Mouse (Mus musculus) lung, postnatal 0 days (tissue): ENCODE measurements at regions not wholly inside any gene's neighbourhood (a gene's known extent, or its start where the extent isn't known, plus 50 kb on each side); places are given as distances from the start of the nearest gene placed in this dataset.

Experiments used
- ATAC-seq: fragments of 200-750 bp; cut with Nextera tagmentation; 2 replicates; pipeline ENCODE4 v1.8.0; 2017; ENCODE audit warnings: moderate library complexity
- DNase-seq: peaks from one replicate; pipeline ENCODE4 v3.0.0-alpha.2; 2016; ENCODE audit warnings: low spot score
- H3K27ac ChIP-seq: fragments of 300-500 bp; sonication (generic); 2 replicates; pipeline ENCODE4 v1.5.1; 2014; ENCODE audit warnings: antibody characterized with exemption, mild to moderate bottlenecking, low read length, mixed read lengths
- H3K27me3 ChIP-seq: fragments of 300-500 bp; sonication (generic); replicated peaks from 2 replicates; pipeline ENCODE4 v1.6.1; 2014; ENCODE audit warnings: low read length, mixed read lengths; ENCODE audit not compliant: insufficient read depth
- H3K36me3 ChIP-seq: fragments of 300-500 bp; sonication (generic); 2 replicates; pipeline ENCODE4 v1.6.1; 2014; ENCODE audit warnings: low read length, mixed read lengths; ENCODE audit not compliant: insufficient read depth
- H3K4me1 ChIP-seq: fragments of 300-500 bp; sonication (generic); 2 replicates; pipeline ENCODE4 v1.6.1; 2014; ENCODE audit warnings: antibody characterized with exemption, low read depth, low read length, mixed read lengths; ENCODE audit not compliant: insufficient read depth
- H3K4me2 ChIP-seq: fragments of 300-500 bp; sonication (generic); replicated peaks from 2 replicates; pipeline ENCODE4 v1.6.1; 2014; ENCODE audit warnings: low read depth, mild to moderate bottlenecking, low read length, moderate library complexity, mixed read lengths
- H3K4me3 ChIP-seq: fragments of 300-500 bp; sonication (generic); 2 replicates; pipeline ENCODE4 v1.5.1; 2014; ENCODE audit warnings: low read depth, low read length
- H3K9ac ChIP-seq: fragments of 300-500 bp; sonication (generic); replicated peaks from 2 replicates; pipeline ENCODE4 v1.6.1; 2014; ENCODE audit warnings: low read depth, mild to moderate bottlenecking
- H3K9me3 ChIP-seq: fragments of 300-500 bp; sonication (generic); 2 replicates; pipeline ENCODE4 v1.6.1; 2016; ENCODE audit warnings: low read length, mixed read lengths
- CTCF ChIP-seq: IDR thresholded peaks from 2 replicates; pipeline ENCODE4 v1.5.1; 2016; ENCODE audit warnings: antibody characterized with exemption, mild to moderate bottlenecking
- EP300 ChIP-seq: IDR thresholded peaks from 2 replicates; pipeline ENCODE4 v1.6.1; 2016; ENCODE audit warnings: antibody characterized with exemption, mild to moderate bottlenecking, control low read depth
- WGBS: fragments of 180-500 bp; shearing (Covaris S2); extraction: QIAGEN DNeasy Blood & Tissue Kit; methylation state at CpG from one replicate; pipeline ENCODE4 v1.1.7; 2014; 5-methylcytosine and 5-hydroxymethylcytosine counted together

DNA sequence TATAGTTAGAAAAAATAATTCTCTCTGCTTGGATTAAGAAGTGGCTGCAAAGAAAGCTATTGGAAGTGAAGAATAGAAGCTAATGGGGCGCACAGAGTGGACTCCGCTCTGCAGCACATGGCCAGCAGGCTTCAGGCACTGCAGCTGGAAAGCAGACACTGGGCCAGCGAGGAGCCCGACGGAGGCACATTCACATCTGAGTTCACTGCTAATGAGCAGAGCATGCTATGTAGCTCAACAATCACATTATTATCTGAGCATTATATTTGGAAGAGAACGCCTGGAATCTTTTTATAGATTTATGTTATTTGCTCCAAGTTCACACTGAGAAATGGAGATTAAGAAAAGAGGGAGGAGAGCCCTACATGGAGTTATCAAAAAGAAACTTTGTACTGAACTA is 752.8 kb downstream of the Adgrl2 start:
- no peak overlapping the region for H3K27ac ChIP-seq
- 63% methylated on average over 6 of the region's 6 CpGs for WGBS
- H3K4me1 ChIP-seq = no peaks in the 10 kb centered on the region
- ATAC-seq (peak; percentile 88), DNase-seq (peak; percentile 76)
- H3K36me3 ChIP-seq = no peaks in the 10 kb centered on the region
- no peak overlapping the region for H3K4me3 ChIP-seq
- H3K9ac ChIP-seq = no peak overlapping the region
- no peaks in the 10 kb centered on the region for H3K9me3 ChIP-seq
- no peaks in the 10 kb centered on the region for H3K27me3 ChIP-seq
- TF ChIP-seq EP300 (no peak), CTCF (peak; percentile 25; the same call in 1 of the 2 replicates)
- no peak overlapping the region for H3K4me2 ChIP-seq

- no peak overlapping the region for H3K4me3 ChIP-seq
- H3K4me1 ChIP-seq = no peaks in the 10 kb centered on the region
- H3K27ac ChIP-seq = no peak overlapping the region
- 83% methylated on average over 2 of the region's 2 CpGs for WGBS
- H3K9me3 ChIP-seq = no peaks in the 10 kb centered on the region
- no peaks in the 10 kb centered on the region for H3K36me3 ChIP-seq
- no peak for ATAC-seq
- H3K27me3 ChIP-seq = no peaks in the 10 kb centered on the region
- no peak for DNase-seq
- no peak overlapping the region for H3K9ac ChIP-seq
- no peak overlapping the region for H3K4me2 ChIP-seq
- TF ChIP-seq CTCF (no peak), EP300 (no peak)
These were observed 756.7 kb downstream of the Adgrl2 start for GRCm38 (mm10) chr3:148233616-148234015.

GRCm38 (mm10) chr3:148229192-148229591 is 761.2 kb downstream of the Adgrl2 start:
- H3K9me3 ChIP-seq = no peaks in the 10 kb centered on the region
- H3K4me3 ChIP-seq = no peak overlapping the region
- no peak overlapping the region for H3K9ac ChIP-seq
- H3K4me2 ChIP-seq = no peak overlapping the region
- DNase-seq = no peak
- 71% methylated on average over 3 of the region's 3 CpGs for WGBS
- no peak overlapping the region for H3K27ac ChIP-seq
- H3K27me3 ChIP-seq = no peaks in the 10 kb centered on the region
- ATAC-seq = no peak
- H3K36me3 ChIP-seq = no peaks in the 10 kb centered on the region
- no peaks in the 10 kb centered on the region for H3K4me1 ChIP-seq
- TF ChIP-seq CTCF (no peak), EP300 (no peak)

DNA sequence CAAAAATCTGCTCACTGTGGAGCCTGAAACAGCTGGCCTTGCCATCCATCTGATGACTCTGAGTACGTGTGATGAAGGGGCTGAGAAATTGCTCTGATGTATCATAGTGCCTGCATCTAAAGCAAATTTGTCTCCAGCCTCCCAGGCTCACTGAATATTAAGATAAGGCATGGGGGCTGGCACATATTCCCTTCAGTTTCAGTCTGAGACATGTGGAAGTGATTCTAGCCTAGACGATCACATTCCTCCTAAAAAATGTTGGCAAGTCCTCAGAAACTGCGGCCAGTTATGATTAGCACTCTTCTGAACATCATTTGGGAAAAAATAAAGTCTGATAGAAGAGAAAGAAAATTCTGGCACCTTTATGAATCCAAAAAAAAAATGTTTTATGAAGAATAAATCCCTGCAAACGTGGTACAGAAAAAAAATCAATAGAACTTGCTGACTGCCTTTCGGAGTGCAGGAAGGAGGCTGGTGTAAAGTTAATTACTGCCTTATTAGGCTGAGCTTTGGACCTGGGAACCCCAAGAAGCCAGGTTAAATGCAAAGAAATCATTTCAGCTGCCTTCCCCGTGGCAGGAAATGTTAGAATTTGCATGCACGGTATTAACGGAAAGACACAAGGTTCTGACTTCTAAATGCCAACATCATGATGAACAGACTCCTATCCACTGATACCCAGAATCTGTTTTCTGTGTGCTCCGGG is 762.2 kb downstream of the Adgrl2 start:
- DNase-seq (peak; percentile 9), ATAC-seq (no peak)
- Histone ChIP-seq H3K9ac (no peak overlapping the region), H3K9me3 (no peaks in the 10 kb centered on the region), H3K4me3 (no peak overlapping the region), H3K36me3 (no peaks in the 10 kb centered on the region), H3K4me1 (no peaks in the 10 kb centered on the region), H3K4me2 (no peak overlapping the region), H3K27me3 (no peaks in the 10 kb centered on the region), H3K27ac (no peak overlapping the region)
- TF ChIP-seq CTCF = no peak
- no peak for TF ChIP-seq EP300
- 47% methylated on average over 9 of the region's 9 CpGs for WGBS

DNA sequence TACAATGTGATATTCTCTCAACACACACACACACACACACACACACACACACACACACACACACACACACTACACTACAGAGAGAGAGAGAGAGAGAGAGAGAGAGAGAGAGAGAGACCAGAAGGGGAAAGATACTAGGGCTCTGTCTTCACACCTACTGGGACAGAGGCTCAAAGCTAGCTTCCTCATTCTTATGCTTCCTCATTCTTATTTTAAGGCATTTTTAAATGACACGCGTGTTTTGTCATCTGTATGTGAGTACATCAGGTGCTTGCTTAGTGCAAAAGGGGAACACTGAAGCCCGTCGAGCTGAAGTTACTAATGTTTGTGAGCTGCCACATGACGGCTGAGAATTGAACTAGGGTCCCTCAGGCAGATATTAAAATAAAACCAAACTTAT is 769.5 kb downstream of the Adgrl2 start:
- Histone ChIP-seq H3K4me1 (no peaks in the 10 kb centered on the region), H3K9me3 (no peaks in the 10 kb centered on the region), H3K4me3 (no peak overlapping the region), H3K27me3 (no peaks in the 10 kb centered on the region), H3K9ac (no peak overlapping the region), H3K27ac (no peak overlapping the region), H3K4me2 (no peak overlapping the region), H3K36me3 (no peaks in the 10 kb centered on the region)
- ATAC-seq (no peak), DNase-seq (peak; percentile 34)
- TF ChIP-seq CTCF = no peak
- TF ChIP-seq EP300 = no peak
- WGBS = 79% methylated on average over 5 of the region's 5 CpGs

DNA sequence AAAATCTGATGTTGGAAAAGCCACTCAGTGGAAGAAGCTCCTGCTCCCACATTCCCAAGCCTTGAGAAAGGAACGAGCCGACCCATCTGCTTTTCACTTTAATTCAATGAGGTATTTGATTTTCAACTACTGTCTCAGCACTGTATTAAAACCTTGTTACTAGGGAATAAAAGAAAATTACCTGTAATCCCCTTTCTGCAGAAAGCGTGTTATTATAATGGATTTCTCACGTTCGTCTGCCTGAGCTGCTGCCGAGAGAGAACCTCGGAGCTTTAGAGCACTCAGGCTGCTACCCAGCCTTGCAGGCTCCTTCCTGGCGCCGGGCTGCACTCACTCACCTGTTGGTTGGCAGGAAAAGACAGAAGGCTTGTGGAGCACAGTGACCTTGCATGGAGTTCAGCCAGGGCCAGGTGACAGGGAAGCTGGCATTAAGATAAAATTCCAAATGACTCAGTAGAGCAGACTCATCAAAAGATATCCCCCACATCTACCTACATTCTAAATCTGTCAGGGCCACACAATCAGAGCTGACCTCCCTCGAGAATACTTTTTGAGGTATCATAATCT is 770.2 kb downstream of the Adgrl2 start:
- WGBS = 74% methylated on average over 10 of the region's 10 CpGs
- H3K36me3 ChIP-seq = no peaks in the 10 kb centered on the region
- TF ChIP-seq EP300 (no peak), CTCF (no peak)

More for the DNA sequence above, 770.2 kb downstream of the Adgrl2 start:
- no peaks in the 10 kb centered on the region for H3K9me3 ChIP-seq
- H3K27me3 ChIP-seq = no peaks in the 10 kb centered on the region
- no peak for ATAC-seq
- no peak for DNase-seq
- H3K4me1 ChIP-seq = no peaks in the 10 kb centered on the region
- H3K27ac ChIP-seq = no peak overlapping the region
- no peak overlapping the region for H3K9ac ChIP-seq
- no peak overlapping the region for H3K4me2 ChIP-seq
- no peak overlapping the region for H3K4me3 ChIP-seq
